Mouse (Mus musculus) gastrocnemius, adult 18-20 months (tissue): ENCODE measurements around the gene Hsf2bp. TPM values are rescaled to one million over a fixed set of nuclear protein-coding genes. Genes with fewer than 3 reads are reported as not detected.

Experiments
- DNase-seq: peaks from one replicate; pipeline ENCODE4 v3.0.0; 2021; ENCODE audit warnings: low spot score
- total RNA-seq, 2 experiments: library from RNA; stranded (reverse); gene quantifications; 2 replicates each; pipeline ENCODE4 v1.2.3; 2021

Gene Hsf2bp
- total RNA-seq, 2 experiments from 2014 or later = 0.55 to 0.57 TPM

GRCm38 (mm10) chr17:31986915-31987314, 49.2 kb downstream of the Hsf2bp start:
- DNase-seq = no peak

- DNase-seq = no peak
Observed at GRCm38 (mm10) chr17:31983491-31983890, 52.7 kb downstream of the Hsf2bp start.

- DNase-seq = peak; percentile 77
Observed at GRCm38 (mm10) chr17:31982326-31983190, 53.6 kb downstream of the Hsf2bp start.

- DNase-seq = peak; percentile 61
Observed at GRCm38 (mm10) chr17:31979888-31980287, 56.3 kb downstream of the Hsf2bp start.

- no peak for DNase-seq
Observed at GRCm38 (mm10) chr17:31977131-31977530, 59.0 kb downstream of the Hsf2bp start.

GRCm38 (mm10) chr17:31976501-31976900, 59.6 kb downstream of the Hsf2bp start:
- DNase-seq = no peak

GRCm38 (mm10) chr17:31974694-31975093, 61.5 kb downstream of the Hsf2bp start:
- no peak for DNase-seq

- no peak for DNase-seq
Observed at GRCm38 (mm10) chr17:31973664-31974230, 62.4 kb downstream of the Hsf2bp start.

GRCm38 (mm10) chr17:31970890-31971289, 65.3 kb downstream of the Hsf2bp start:
- no peak for DNase-seq

- DNase-seq = no peak
Observed at GRCm38 (mm10) chr17:31968801-31969200, 67.3 kb downstream of the Hsf2bp start.

GRCm38 (mm10) chr17:31967311-31967710, 68.8 kb downstream of the Hsf2bp start:
- no peak for DNase-seq

GRCm38 (mm10) chr17:31966566-31966965, 69.6 kb downstream of the Hsf2bp start:
- DNase-seq = no peak

- DNase-seq = peak; percentile 56
Observed at GRCm38 (mm10) chr17:31965623-31966022, 70.5 kb downstream of the Hsf2bp start.

GRCm38 (mm10) chr17:31962930-31963329, 73.2 kb downstream of the Hsf2bp start:
- no peak for DNase-seq

GRCm38 (mm10) chr17:31962281-31962680, 73.9 kb downstream of the Hsf2bp start:
- no peak for DNase-seq

GRCm38 (mm10) chr17:31954551-31955140, 81.5 kb downstream of the Hsf2bp start:
- no peak for DNase-seq

GRCm38 (mm10) chr17:31949076-31949475, 87.1 kb downstream of the Hsf2bp start:
- no peak for DNase-seq

GRCm38 (mm10) chr17:31946436-31946835, 89.7 kb downstream of the Hsf2bp start:
- DNase-seq = no peak

GRCm38 (mm10) chr17:31943881-31944539, 92.1 kb downstream of the Hsf2bp start:
- no peak for DNase-seq

- no peak for DNase-seq
Observed at GRCm38 (mm10) chr17:31941616-31942015, 94.5 kb downstream of the Hsf2bp start.

GRCm38 (mm10) chr17:31940607-31941006, 95.5 kb downstream of the Hsf2bp start:
- DNase-seq = no peak
